Mouse (Mus musculus) ES-Bruce4 (cell line): ENCODE results near the gene Enah.

Source experiments
- CTCF ChIP-seq: IDR thresholded peaks from one replicate; pipeline ENCODE4 v1.8.1; 2011; ENCODE audit warnings: low read depth, low read length
- EP300 ChIP-seq: IDR thresholded peaks from 2 replicates; pipeline ENCODE4 v1.6.1; 2011; ENCODE audit warnings: low read depth, low read length; ENCODE audit not compliant: insufficient read depth
- POLR2A ChIP-seq: IDR thresholded peaks from one replicate; pipeline ENCODE4 v1.8.1; 2011; ENCODE audit warnings: low read length; ENCODE audit not compliant: insufficient read depth

- TF ChIP-seq CTCF (no peak), POLR2A (no peak), EP300 (no peak)
Measured at GRCm38 (mm10) chr1:182068136-182068535, 48.3 kb upstream of the Enah start.
